Mouse (Mus musculus): ENCODE measurements around the gene Gm10037.

Gene Gm10037

DNA sequence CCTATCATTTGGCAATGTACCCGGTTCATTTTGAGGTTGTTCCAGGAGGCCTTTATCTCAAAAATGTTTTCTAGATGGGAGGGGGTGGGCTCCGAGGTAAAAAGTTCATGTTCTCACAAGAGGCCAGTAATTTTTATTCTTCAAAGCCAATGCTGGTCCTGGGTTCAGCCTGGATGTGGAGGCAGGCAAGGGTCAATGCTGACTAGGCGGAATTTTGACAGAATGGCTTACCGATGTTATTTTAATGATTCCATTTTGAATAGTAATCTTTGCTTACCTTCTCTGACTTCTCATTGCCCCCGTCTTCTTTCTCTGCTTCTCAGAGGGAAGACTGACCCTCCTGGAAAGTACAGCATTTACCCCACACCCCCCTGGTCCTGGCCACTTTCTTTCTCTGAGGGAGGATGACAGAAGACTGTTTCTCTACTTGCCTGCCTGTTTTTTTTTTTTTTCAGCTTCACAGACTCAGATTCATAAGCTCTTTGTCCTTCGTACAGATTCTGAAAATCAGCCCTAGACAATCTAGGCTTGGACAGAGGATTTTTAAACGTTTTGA is 45.9 kb downstream of the Gm10037 start:
- DNase-seq (ENCODE audit: low spot score in 2 of 2), result no peak

DNA sequence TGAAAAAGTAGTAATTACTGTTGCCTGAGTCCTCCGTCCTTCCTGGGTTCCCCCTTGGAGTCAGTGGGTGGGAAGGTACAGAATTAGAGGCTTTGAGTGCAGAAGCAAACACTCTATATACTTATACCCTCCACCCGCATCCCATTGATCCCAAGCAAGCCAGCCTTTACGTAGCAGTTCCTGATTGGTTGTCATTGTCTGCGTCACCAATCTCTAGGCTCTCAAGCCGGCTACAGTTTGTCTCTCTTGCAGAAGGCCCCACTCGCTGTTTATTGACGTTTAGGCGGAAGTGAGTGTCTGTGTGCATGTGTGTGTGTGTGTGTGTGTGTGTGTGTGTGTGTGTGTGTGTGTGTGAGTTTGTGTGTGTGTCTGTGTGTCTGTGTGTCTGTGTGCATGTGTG is 53.1 kb downstream of the Gm10037 start:
- DNase-seq (ENCODE audit: low spot score in 2 of 2), result no peak
